Mouse (Mus musculus): ENCODE measurements around the gene Krt36. TPM values are rescaled to one million over a fixed set of nuclear protein-coding genes. Genes with fewer than 3 reads are reported as not detected.

The Krt36 gene
- 0.10 and 0.16 TPM in 2 replicates for polyA plus RNA-seq (2015; fragmentation: Nextera tagmentation; extraction: Ambion mirVana)

DNA sequence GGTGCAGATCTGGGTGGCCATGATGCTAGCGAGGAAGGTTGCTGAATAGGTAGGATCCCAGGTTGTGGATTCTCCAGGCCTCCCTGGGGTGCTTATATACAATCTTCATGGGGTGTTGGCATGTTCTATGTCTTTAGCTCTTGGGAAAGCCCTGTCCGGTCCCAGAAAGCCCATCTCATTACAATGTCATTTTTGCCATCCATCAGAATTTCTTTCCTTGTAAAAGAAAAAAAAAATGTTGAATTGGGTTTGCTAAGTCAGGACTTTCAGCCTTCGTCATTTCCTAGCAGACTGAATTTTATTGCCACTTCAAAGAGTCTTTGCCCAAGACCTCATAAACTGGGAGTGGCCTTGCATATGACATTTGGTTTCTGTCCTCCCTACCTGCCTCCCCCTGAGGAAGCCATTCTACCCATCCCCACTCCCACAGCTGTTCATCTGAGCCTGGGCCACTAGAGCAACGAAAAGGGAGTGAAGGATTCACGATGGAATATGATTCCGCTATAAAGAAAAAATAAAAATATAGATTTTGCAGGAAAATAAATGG is at the start of gene Krt36:
TSS of gene Krt36 (minus strand) at position 51 of the 547 bp plus-strand sequence.

DNA sequence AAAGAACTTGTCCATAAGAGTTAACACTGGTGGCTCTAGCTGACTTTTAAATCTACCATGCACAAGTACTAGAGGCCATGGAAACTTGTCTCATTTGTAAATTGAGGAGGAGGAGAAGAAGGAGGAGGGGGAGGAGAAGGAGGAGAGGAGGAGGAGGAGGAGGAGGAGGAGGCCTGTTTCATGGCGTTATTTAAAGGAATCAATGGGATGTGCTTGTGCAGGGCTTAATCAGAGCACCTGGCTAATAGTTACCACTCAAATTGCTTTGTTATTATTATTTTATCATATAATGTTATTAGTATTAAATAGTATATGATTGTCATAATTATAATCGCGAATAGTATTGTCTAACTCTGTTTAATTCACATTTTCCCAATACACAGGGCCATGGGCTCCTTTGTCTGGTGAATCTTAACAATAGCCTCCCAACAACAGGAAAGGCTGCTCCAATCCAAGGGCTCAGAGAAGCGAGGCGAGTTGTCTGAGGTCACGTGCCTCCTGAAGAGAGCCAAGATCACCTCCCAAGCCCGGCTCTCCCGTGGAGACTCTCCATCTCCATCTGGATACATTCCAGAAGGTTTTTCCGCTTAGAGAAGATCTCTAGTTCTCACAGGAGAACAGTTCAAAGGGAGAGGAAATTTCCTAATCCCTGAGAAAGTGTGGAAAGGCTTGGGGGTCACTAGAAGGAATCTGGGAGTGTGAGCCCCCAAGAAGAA is 43.3 kb upstream of the Krt36 start, which contains the start of gene Krt19:
TSS of gene Krt19 (minus strand) at position 51 of the 716 bp plus-strand sequence.

DNA sequence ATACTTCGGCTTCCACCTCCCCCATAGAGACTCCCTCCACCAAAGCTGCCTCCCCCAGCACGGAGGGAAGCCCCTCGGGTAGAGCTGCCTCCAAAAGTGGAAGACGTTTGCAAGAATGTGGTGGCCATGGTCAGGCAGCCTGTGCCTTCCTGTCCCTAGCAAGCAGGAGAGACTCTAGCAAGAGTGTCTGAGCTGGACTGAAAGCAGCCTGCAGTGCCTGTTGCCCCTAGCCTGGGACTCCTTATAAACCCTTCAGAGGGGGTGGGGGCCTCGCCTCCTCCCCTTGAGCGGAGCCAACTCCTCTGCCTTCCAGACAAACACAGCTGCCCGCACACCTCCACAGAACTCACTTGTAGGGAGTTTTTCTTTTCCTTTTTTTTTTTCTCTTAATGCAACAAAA is 30.3 kb upstream of the Krt36 start, which contains the start of gene Krt15:
TSS of gene Krt15 (minus strand) at position 198 of the 400 bp plus-strand sequence.

DNA sequence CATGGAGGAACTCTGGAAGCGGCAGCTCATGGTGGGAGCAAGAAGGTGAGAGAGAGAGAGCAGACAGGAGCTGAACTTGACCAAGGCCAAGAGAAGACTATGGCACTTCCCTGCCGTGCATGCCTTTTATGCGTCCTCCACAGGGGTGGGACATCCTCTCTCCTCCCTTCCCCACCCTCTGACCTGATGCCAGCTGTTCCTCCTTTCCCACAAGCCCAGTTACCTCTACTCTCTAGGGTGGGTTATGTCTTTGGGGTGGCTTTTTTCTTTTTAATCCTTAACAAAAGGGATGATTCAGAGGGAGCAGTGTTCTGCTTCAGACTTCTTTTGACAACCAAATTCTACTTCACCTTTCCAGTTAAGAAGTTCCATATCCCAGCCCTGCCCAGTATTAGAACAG is 16.0 kb upstream of the Krt36 start, which contains the start of gene Krt13:
TSS of gene Krt13 (minus strand) at position 101 of the 400 bp plus-strand sequence.

DNA sequence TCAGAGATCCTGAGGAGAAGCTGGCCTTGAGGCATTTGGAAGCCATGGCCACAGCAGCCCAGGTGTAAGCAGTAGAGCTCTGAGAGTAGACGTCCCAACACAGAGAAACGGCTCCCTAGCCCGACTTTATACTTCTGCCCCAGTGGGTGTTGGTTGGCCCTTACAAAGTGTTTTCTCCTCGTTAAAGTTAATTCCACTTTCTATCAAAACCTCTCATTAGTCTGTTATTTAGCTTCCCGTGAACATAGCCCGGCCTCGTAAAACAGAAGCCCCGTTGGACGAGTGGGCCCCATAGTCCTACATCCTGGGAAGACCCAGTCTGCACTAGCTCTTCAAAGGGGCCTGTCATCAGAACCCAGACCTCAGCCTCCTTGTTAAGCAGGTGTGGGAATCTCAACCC is 9.3 kb downstream of the Krt36 start, which contains the start of gene Krt35:
TSS of gene Krt35 (minus strand) at position 101 of the 400 bp plus-strand sequence.

DNA sequence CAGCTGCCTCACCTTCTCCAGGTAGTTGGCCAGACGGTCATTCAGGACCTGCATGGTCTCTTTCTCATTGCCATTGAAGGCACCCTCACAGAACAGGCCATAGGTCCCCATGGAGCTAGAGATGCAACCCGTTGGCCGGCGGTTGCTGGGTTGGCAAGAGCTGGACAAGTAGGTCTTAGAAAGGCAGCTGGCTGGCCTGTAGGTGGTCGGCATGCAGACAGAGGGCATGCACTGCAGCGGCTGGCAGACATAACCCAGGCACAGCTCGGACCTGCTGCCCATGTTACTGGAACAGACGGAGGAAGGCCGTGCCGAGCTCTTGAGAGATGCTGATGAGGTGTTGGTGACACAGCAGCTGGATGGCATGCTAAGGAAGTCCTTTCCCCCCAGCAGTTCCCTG is 17.6 kb downstream of the Krt36 start, which contains the start of gene Krt32:
TSS of gene Krt32 (minus strand) at position 366 of the 400 bp plus-strand sequence.

Other genes with a start within 250 kb of the Krt36 start
- not detected in 2 replicates for gene Gm11568, start 247.7 kb downstream of the Krt36 start, polyA plus RNA-seq (2015; fragmentation: Nextera tagmentation; extraction: Ambion mirVana)
- gene Gm11559, start 241.2 kb downstream of the Krt36 start, polyA plus RNA-seq (2015; fragmentation: Nextera tagmentation; extraction: Ambion mirVana): not detected in 2 replicates
- not detected in 2 replicates for gene Krtap9-1, start 232.2 kb downstream of the Krt36 start, polyA plus RNA-seq (2015; fragmentation: Nextera tagmentation; extraction: Ambion mirVana)
- gene Gm11567, start 226.4 kb downstream of the Krt36 start, polyA plus RNA-seq (2015; fragmentation: Nextera tagmentation; extraction: Ambion mirVana): not detected in 2 replicates
- not detected in 2 replicates for gene Krtap31-1, start 197.7 kb downstream of the Krt36 start, polyA plus RNA-seq (2015; fragmentation: Nextera tagmentation; extraction: Ambion mirVana)
- gene Gm11565, start 190.9 kb downstream of the Krt36 start, polyA plus RNA-seq (2015; fragmentation: Nextera tagmentation; extraction: Ambion mirVana): not detected in 2 replicates
- not detected in 2 replicates for gene Krtap31-2, start 169.3 kb downstream of the Krt36 start, polyA plus RNA-seq (2015; fragmentation: Nextera tagmentation; extraction: Ambion mirVana)
- gene Krtap9-5, start 157.2 kb downstream of the Krt36 start, polyA plus RNA-seq (2015; fragmentation: Nextera tagmentation; extraction: Ambion mirVana): not detected in 2 replicates
- not detected in 2 replicates for gene Krtap29-1, start 126.6 kb downstream of the Krt36 start, polyA plus RNA-seq (2015; fragmentation: Nextera tagmentation; extraction: Ambion mirVana)
- not detected in 2 replicates for gene Krtap16-1, start 119.0 kb downstream of the Krt36 start, polyA plus RNA-seq (2015; fragmentation: Nextera tagmentation; extraction: Ambion mirVana)
- gene Krtap17-1, start 111.6 kb downstream of the Krt36 start, polyA plus RNA-seq (2015; fragmentation: Nextera tagmentation; extraction: Ambion mirVana): not detected in 2 replicates
- gene Krt33a, start 89.4 kb downstream of the Krt36 start, polyA plus RNA-seq (2015; fragmentation: Nextera tagmentation; extraction: Ambion mirVana): 0.12 TPM in 1 of 2 replicates, not detected in the other
- 0.07 TPM in 1 of 2 replicates, not detected in the other for gene Krt33b, start 75.8 kb downstream of the Krt36 start, polyA plus RNA-seq (2015; fragmentation: Nextera tagmentation; extraction: Ambion mirVana)
- not detected in 2 replicates for gene Krt34, start 64.1 kb downstream of the Krt36 start, polyA plus RNA-seq (2015; fragmentation: Nextera tagmentation; extraction: Ambion mirVana)
- gene Krt31, start 55.1 kb downstream of the Krt36 start, polyA plus RNA-seq (2015; fragmentation: Nextera tagmentation; extraction: Ambion mirVana): not detected in 2 replicates
- gene Krt32, start 17.4 kb downstream of the Krt36 start, polyA plus RNA-seq (2015; fragmentation: Nextera tagmentation; extraction: Ambion mirVana): not detected in 2 replicates
- gene Krt35, start 9.4 kb downstream of the Krt36 start, polyA plus RNA-seq (2015; fragmentation: Nextera tagmentation; extraction: Ambion mirVana): not detected in 2 replicates
- 1.4 and 1.9 TPM in 2 replicates for gene Krt13, start 15.9 kb upstream of the Krt36 start, polyA plus RNA-seq (2015; fragmentation: Nextera tagmentation; extraction: Ambion mirVana)
- gene Krt15, start 30.3 kb upstream of the Krt36 start, polyA plus RNA-seq (2015; fragmentation: Nextera tagmentation; extraction: Ambion mirVana): 795 and 814 TPM in 2 replicates
- 788 and 849 TPM in 2 replicates for gene Krt19, start 43.0 kb upstream of the Krt36 start, polyA plus RNA-seq (2015; fragmentation: Nextera tagmentation; extraction: Ambion mirVana)
- gene Krt9, start 87.6 kb upstream of the Krt36 start, polyA plus RNA-seq (2015; fragmentation: Nextera tagmentation; extraction: Ambion mirVana): not detected in 2 replicates
- 230 and 251 TPM in 2 replicates for gene Krt14, start 101.9 kb upstream of the Krt36 start, polyA plus RNA-seq (2015; fragmentation: Nextera tagmentation; extraction: Ambion mirVana)
- gene Krt16, start 143.3 kb upstream of the Krt36 start, polyA plus RNA-seq (2015; fragmentation: Nextera tagmentation; extraction: Ambion mirVana): not detected in 2 replicates
- 4.6 and 5.2 TPM in 2 replicates for gene Krt17, start 155.4 kb upstream of the Krt36 start, polyA plus RNA-seq (2015; fragmentation: Nextera tagmentation; extraction: Ambion mirVana)
- not detected in 2 replicates for gene Krt42, start 164.2 kb upstream of the Krt36 start, polyA plus RNA-seq (2015; fragmentation: Nextera tagmentation; extraction: Ambion mirVana)
- gene Eif1, start 214.3 kb upstream of the Krt36 start, polyA plus RNA-seq (2015; fragmentation: Nextera tagmentation; extraction: Ambion mirVana): 1,889 and 2,012 TPM in 2 replicates
- not detected in 2 replicates for gene Gast, start 228.8 kb upstream of the Krt36 start, polyA plus RNA-seq (2015; fragmentation: Nextera tagmentation; extraction: Ambion mirVana)